Mouse (Mus musculus) mesoderm, embryonic 11.5 days (tissue): ENCODE measurements at regions not wholly inside any gene's neighbourhood (a gene's known extent, or its start where the extent isn't known, plus 50 kb on each side); places are given as distances from the start of the nearest gene placed in this dataset.
A peak's percentile ranks its signal among the peaks of the same experiment; 100 is the strongest.

Experiments used
- DNase-seq: peaks from one replicate; pipeline ENCODE4 v3.0.0-alpha.2; 2012; ENCODE audit warnings: low read depth, low spot score

- DNase-seq, result peak; percentile 7
These were observed 834.1 kb upstream of the Snrpn start for GRCm38 (mm10) chr7:60974116-60974515.

GRCm38 (mm10) chr7:60961188-60961587 is 821.2 kb upstream of the Snrpn start:
- no peak for DNase-seq

- DNase-seq, result no peak
These were observed 799.9 kb upstream of the Snrpn start for GRCm38 (mm10) chr7:60939764-60940457.
